Mouse (Mus musculus) ES-Bruce4 (cell line): ENCODE results near the gene Gm11985. TPM values are rescaled to one million over a fixed set of nuclear protein-coding genes. Genes with fewer than 3 reads are reported as not detected.

Experiments
- H3K27ac ChIP-seq: 2 replicates; pipeline ENCODE4 v1.5.1; 2012; ENCODE audit warnings: low read length, inconsistent platforms; ENCODE audit not compliant: insufficient read depth
- H3K27me3 ChIP-seq: 2 replicates; pipeline ENCODE4 v1.6.1; 2012; ENCODE audit warnings: mild to moderate bottlenecking, low read length, inconsistent platforms; ENCODE audit not compliant: control insufficient read depth, poor library complexity, insufficient read depth, severe bottlenecking
- H3K36me3 ChIP-seq: 2 replicates; pipeline ENCODE4 v1.6.1; 2012; ENCODE audit warnings: inconsistent platforms, mild to moderate bottlenecking, low read length, moderate library complexity; ENCODE audit not compliant: control insufficient read depth, poor library complexity, insufficient read depth, severe bottlenecking
- H3K4me1 ChIP-seq: one replicate; pipeline ENCODE4 v1.8.1; 2011; ENCODE audit warnings: low read length; ENCODE audit not compliant: control insufficient read depth, insufficient read depth
- H3K4me3 ChIP-seq: 2 replicates; pipeline ENCODE4 v1.5.1; 2011; ENCODE audit warnings: low read depth, mild to moderate bottlenecking, low read length
- H3K9ac ChIP-seq: 2 replicates; pipeline ENCODE4 v1.6.1; 2012; ENCODE audit warnings: low read depth, mild to moderate bottlenecking, inconsistent platforms; ENCODE audit not compliant: poor library complexity, severe bottlenecking
- H3K9me3 ChIP-seq: replicated peaks from 2 replicates; pipeline ENCODE4 v1.6.1; 2012; ENCODE audit warnings: mild to moderate bottlenecking, low read length, inconsistent platforms; ENCODE audit not compliant: control insufficient read depth, poor library complexity, insufficient read depth, severe bottlenecking
- CTCF ChIP-seq: IDR thresholded peaks from one replicate; pipeline ENCODE4 v1.8.1; 2011; ENCODE audit warnings: low read depth, low read length
- EP300 ChIP-seq: IDR thresholded peaks from 2 replicates; pipeline ENCODE4 v1.6.1; 2011; ENCODE audit warnings: low read depth, low read length; ENCODE audit not compliant: insufficient read depth
- POLR2A ChIP-seq: IDR thresholded peaks from one replicate; pipeline ENCODE4 v1.8.1; 2011; ENCODE audit warnings: low read length; ENCODE audit not compliant: insufficient read depth
- polyA plus RNA-seq: library from polyadenylated mRNA; stranded (reverse); fragments of >200 nt; gene quantifications from 2 replicates; pipeline ENCODE4 v1.2.4, GENCODE M21; 2011; ENCODE audit warnings: low read depth; ENCODE audit not compliant: missing spikeins, insufficient read depth, insufficient read length

The Gm11985 gene
- polyA plus RNA-seq, 1 experiment, result not detected

DNA sequence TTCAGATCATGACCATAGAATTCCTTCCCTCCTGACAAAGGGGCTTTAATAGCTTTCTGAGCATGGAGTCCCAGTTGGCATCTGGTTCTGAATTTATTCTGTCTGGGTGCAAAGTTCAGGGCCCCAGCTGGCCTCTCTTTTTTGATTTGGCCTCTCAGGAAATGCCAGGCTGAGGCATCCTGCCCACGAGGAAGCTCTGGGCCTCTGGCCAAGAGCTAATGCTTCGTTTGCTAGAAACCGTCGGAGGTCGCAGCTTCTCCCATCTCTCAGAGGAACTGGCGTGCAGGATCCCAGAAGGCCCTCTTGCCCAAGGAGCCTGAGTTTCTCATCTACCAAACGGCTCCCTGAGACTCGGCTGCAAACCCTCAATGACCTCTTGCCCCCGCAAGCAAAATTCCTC is 22.8 kb upstream of the Gm11985 start:
- Histone ChIP-seq H3K9ac (no peak overlapping the region), H3K36me3 (0 out of 2 replicates have a peak, but pooled peaks cover 3% of the 10 kb centered on the region), H3K27ac (no peak overlapping the region), H3K4me3 (no peak overlapping the region), H3K4me1 (no peaks in the 10 kb centered on the region), H3K27me3 (no peaks in the 10 kb centered on the region; the same call in 1 of the 2 replicates), H3K9me3 (no peaks in the 10 kb centered on the region)
- no peak for TF ChIP-seq CTCF
- no peak for TF ChIP-seq POLR2A
- TF ChIP-seq EP300, result no peak

DNA sequence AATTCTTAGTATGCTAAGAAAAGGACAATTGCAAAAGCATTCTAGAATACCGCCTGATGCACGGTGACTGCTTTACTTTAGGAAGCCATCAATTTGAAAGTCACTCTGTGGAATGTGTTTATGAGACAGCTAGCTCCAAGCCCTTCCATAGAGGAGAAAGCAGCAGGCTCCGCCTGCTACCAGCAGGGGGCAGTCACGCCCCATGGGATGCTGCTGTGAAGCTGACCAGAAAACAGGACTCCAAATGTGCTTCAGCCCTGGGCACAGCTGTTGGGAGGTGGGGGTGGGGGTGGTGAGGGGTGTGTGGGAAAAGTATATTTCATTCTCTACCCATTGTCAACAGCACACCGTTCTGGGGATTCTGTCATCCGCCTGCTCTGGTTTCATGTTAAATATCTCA is 22.0 kb upstream of the Gm11985 start:
- no peaks in the 10 kb centered on the region for H3K4me1 ChIP-seq
- no peak overlapping the region for H3K9ac ChIP-seq
- TF ChIP-seq EP300 (no peak), CTCF (peak; percentile 92)
- H3K9me3 ChIP-seq, result no peaks in the 10 kb centered on the region
- H3K27ac ChIP-seq, result no peak overlapping the region
- H3K36me3 ChIP-seq, result 0 out of 2 replicates have a peak, but pooled peaks cover 3% of the 10 kb centered on the region
- H3K27me3 ChIP-seq, result no peaks in the 10 kb centered on the region; the same call in 1 of the 2 replicates
- H3K4me3 ChIP-seq, result no peak overlapping the region

- Histone ChIP-seq H3K27me3 (no peaks in the 10 kb centered on the region), H3K36me3 (no peaks in the 10 kb centered on the region), H3K4me3 (no peak overlapping the region), H3K4me1 (no peaks in the 10 kb centered on the region), H3K9me3 (no peaks in the 10 kb centered on the region), H3K27ac (no peak overlapping the region), H3K9ac (no peak overlapping the region)
- TF ChIP-seq CTCF (no peak), POLR2A (no peak), EP300 (no peak)
These were observed 15.5 kb upstream of the Gm11985 start for GRCm38 (mm10) chr11:7203846-7204245.

DNA sequence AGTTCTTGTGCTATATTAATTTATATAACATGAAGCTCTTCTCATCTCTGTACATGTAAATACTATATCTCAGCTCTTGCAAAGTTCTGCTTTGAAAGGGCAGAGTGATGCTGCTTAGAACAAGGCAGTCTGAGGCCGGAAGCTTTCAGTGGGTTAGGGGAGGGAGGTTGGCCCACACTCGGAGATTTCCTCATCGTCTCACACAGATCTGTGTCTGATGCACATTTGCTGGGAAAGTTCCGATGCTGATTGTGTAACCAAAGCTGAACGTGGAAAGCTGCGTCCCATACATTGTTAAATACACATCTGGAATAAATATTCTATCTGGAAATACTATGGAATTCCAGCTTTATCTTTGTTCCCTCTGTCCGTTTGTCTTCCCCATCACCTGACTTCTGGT is 13.8 kb upstream of the Gm11985 start:
- TF ChIP-seq POLR2A, result no peak
- no peak for TF ChIP-seq CTCF
- no peak for TF ChIP-seq EP300
- H3K9ac ChIP-seq, result no peak overlapping the region
- H3K4me1 ChIP-seq, result no peaks in the 10 kb centered on the region
- no peaks in the 10 kb centered on the region for H3K36me3 ChIP-seq
- H3K4me3 ChIP-seq, result no peak overlapping the region
- no peaks in the 10 kb centered on the region for H3K27me3 ChIP-seq
- no peaks in the 10 kb centered on the region for H3K9me3 ChIP-seq
- H3K27ac ChIP-seq, result no peak overlapping the region

- Histone ChIP-seq H3K9ac (no peak overlapping the region), H3K9me3 (no peaks in the 10 kb centered on the region), H3K36me3 (no peaks in the 10 kb centered on the region), H3K27ac (no peak overlapping the region), H3K4me3 (no peak overlapping the region), H3K27me3 (no peaks in the 10 kb centered on the region), H3K4me1 (no peaks in the 10 kb centered on the region)
- no peak for TF ChIP-seq POLR2A
These were observed 12.0 kb upstream of the Gm11985 start for GRCm38 (mm10) chr11:7200393-7200783.

DNA sequence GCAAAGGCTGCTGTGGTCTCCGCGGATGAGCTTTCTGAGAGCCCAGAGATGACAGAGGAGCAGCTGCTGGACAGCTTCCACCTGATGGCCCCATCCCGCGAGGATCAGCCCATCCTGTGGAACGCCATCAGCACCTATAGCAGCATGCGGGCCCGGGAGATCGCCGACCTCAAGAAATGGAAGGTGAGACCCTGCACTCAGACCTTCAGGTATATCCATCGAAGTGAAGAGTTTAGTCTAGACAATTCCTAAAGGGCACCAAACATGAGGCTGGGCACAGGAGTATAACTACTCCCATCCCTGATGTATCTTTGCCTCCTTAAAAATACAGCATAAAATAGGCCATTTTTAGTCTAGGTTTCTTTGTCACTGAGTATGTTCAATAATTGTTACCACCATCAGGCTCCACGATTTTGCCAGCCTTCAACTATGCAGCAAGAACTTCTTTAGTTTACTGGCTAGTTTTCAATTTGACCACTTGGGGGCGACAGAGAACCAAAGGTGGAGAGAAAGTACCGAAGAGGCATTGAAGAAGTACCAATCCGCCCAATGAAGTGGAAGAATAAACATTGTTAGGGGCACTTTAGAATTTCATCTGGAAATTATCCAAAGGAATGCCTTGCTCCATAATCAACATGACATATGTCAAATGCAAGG is 11.5 kb upstream of the Gm11985 start:
- Histone ChIP-seq H3K9me3 (no peaks in the 10 kb centered on the region), H3K4me3 (no peak overlapping the region), H3K27ac (no peak overlapping the region), H3K4me1 (no peaks in the 10 kb centered on the region), H3K36me3 (no peaks in the 10 kb centered on the region), H3K27me3 (no peaks in the 10 kb centered on the region), H3K9ac (no peak overlapping the region)
- TF ChIP-seq EP300, result no peak
